Mouse (Mus musculus): ENCODE measurements around the gene Agap1. TPM values are rescaled to one million over a fixed set of nuclear protein-coding genes. Genes with fewer than 3 reads are reported as not detected.
"Not testable (repeated sequence)": the region's sequence is repeated elsewhere in the genome, so short reads cannot be mapped to it uniquely, and the experiment has no call there.

The Agap1 gene
- total and polyA plus RNA-seq, 2 experiments from 2014 or later = 40.1 to 108 TPM

GRCm38 (mm10) chr1:89501346-89501745, 46.7 kb downstream of the Agap1 start:
- Histone ChIP-seq H3K4me3 (ENCODE audit: low read depth, low read length) (no peak overlapping the region), H3K4me2 (ENCODE audit: low read depth) (no peak overlapping the region), H3K9ac (no peak overlapping the region), H3K36me3 (ENCODE audit: insufficient read depth) (no peaks in the 10 kb centered on the region), H3K9me3 (ENCODE audit: low read length) (no peaks in the 10 kb centered on the region), H3K27me3 (ENCODE audit: insufficient read depth, low read length) (no peaks in the 10 kb centered on the region), H3K27ac (ENCODE audit: low read depth, low read length) (no peak overlapping the region), H3K4me1 (ENCODE audit: insufficient read depth) (no peaks in the 10 kb centered on the region)
- TF ChIP-seq CTCF (IDR thresholded peaks at IDR 0.05; ENCODE audit: low read depth) = no peak
- DNase-seq (no peak), ATAC-seq (no peak)
- WGBS = 82% methylated on average over 4 of the region's 4 CpGs

- not testable (repeated sequence) for H3K36me3 ChIP-seq (ENCODE audit: insufficient read depth); H3K27ac ChIP-seq (ENCODE audit: low read depth, low read length); DNase-seq; H3K4me3 ChIP-seq (ENCODE audit: low read depth, low read length); H3K9ac ChIP-seq; H3K27me3 ChIP-seq (ENCODE audit: insufficient read depth, low read length); H3K4me2 ChIP-seq (ENCODE audit: low read depth); ATAC-seq; H3K9me3 ChIP-seq (ENCODE audit: low read length); H3K4me1 ChIP-seq (ENCODE audit: insufficient read depth)
Measured at GRCm38 (mm10) chr1:89501891-89502290, 47.3 kb downstream of the Agap1 start.

GRCm38 (mm10) chr1:89509196-89509595, 54.6 kb downstream of the Agap1 start:
- 62% methylated on average over 2 of the region's 2 CpGs for WGBS
- Histone ChIP-seq H3K4me2 (ENCODE audit: low read depth) (no peak overlapping the region), H3K4me1 (ENCODE audit: insufficient read depth) (peaks cover 5% of the 10 kb centered on the region; the same call in 1 of the 2 replicates), H3K27me3 (ENCODE audit: insufficient read depth, low read length) (no peaks in the 10 kb centered on the region), H3K4me3 (ENCODE audit: low read depth, low read length) (no peak overlapping the region), H3K9me3 (ENCODE audit: low read length) (no peaks in the 10 kb centered on the region), H3K9ac (no peak overlapping the region), H3K36me3 (ENCODE audit: insufficient read depth) (no peaks in the 10 kb centered on the region), H3K27ac (ENCODE audit: low read depth, low read length) (no peak overlapping the region)
- no peak for DNase-seq
- TF ChIP-seq CTCF (IDR thresholded peaks at IDR 0.05; ENCODE audit: low read depth) = no peak
- ATAC-seq = no peak

GRCm38 (mm10) chr1:89509763-89510340, 55.2 kb downstream of the Agap1 start:
- 32% methylated on average over 8 of the region's 8 CpGs for WGBS
- H3K4me3 ChIP-seq (ENCODE audit: low read depth, low read length) = no peak overlapping the region
- no peak overlapping the region for H3K4me2 ChIP-seq (ENCODE audit: low read depth)
- H3K27ac ChIP-seq (ENCODE audit: low read depth, low read length) = no peak overlapping the region
- ATAC-seq = peak; percentile 52; the same call in 1 of the 2 replicates
- H3K9ac ChIP-seq = no peak overlapping the region
- H3K27me3 ChIP-seq (ENCODE audit: insufficient read depth, low read length) = no peaks in the 10 kb centered on the region
- H3K9me3 ChIP-seq (ENCODE audit: low read length) = no peaks in the 10 kb centered on the region
- no peak for DNase-seq
- TF ChIP-seq CTCF (IDR thresholded peaks at IDR 0.05; ENCODE audit: low read depth) = no peak
- peaks cover 5% of the 10 kb centered on the region; the same call in 1 of the 2 replicates for H3K4me1 ChIP-seq (ENCODE audit: insufficient read depth)
- no peaks in the 10 kb centered on the region for H3K36me3 ChIP-seq (ENCODE audit: insufficient read depth)

- WGBS = 11% methylated on average over 8 of the region's 8 CpGs
- no peak overlapping the region for H3K27ac ChIP-seq (ENCODE audit: low read depth, low read length)
- peak; percentile 85 for ATAC-seq
Measured at GRCm38 (mm10) chr1:89510731-89511130, 56.1 kb downstream of the Agap1 start.

GRCm38 (mm10) chr1:89513616-89514283, 59.1 kb downstream of the Agap1 start:
- DNase-seq (no peak), ATAC-seq (no peak)
- 86% methylated on average over 8 of the region's 8 CpGs for WGBS
- Histone ChIP-seq H3K27ac (ENCODE audit: low read depth, low read length) (no peak overlapping the region), H3K9ac (no peak overlapping the region), H3K4me3 (ENCODE audit: low read depth, low read length) (no peak overlapping the region), H3K27me3 (ENCODE audit: insufficient read depth, low read length) (peaks cover 6% of the 10 kb centered on the region; the same call in 1 of the 2 replicates), H3K9me3 (ENCODE audit: low read length) (no peaks in the 10 kb centered on the region), H3K36me3 (ENCODE audit: insufficient read depth) (no peaks in the 10 kb centered on the region), H3K4me2 (ENCODE audit: low read depth) (no peak overlapping the region), H3K4me1 (ENCODE audit: insufficient read depth) (peaks cover 10% of the 10 kb centered on the region; the same call in 1 of the 2 replicates)
- TF ChIP-seq CTCF (IDR thresholded peaks at IDR 0.05; ENCODE audit: low read depth) = no peak

More at GRCm38 (mm10) chr1:89510731-89511130, 56.1 kb downstream of the Agap1 start:
- no peaks in the 10 kb centered on the region for H3K9me3 ChIP-seq (ENCODE audit: low read length)
- H3K4me1 ChIP-seq (ENCODE audit: insufficient read depth) = peaks cover 5% of the 10 kb centered on the region; the same call in 1 of the 2 replicates
- DNase-seq = no peak
- H3K9ac ChIP-seq = no peak overlapping the region
- H3K27me3 ChIP-seq (ENCODE audit: insufficient read depth, low read length) = no peaks in the 10 kb centered on the region
- TF ChIP-seq CTCF (IDR thresholded peaks at IDR 0.05; ENCODE audit: low read depth) = no peak
- H3K4me2 ChIP-seq (ENCODE audit: low read depth) = no peak overlapping the region
- no peaks in the 10 kb centered on the region for H3K36me3 ChIP-seq (ENCODE audit: insufficient read depth)
- H3K4me3 ChIP-seq (ENCODE audit: low read depth, low read length) = no peak overlapping the region

GRCm38 (mm10) chr1:89515808-89516560, 61.4 kb downstream of the Agap1 start:
- Histone ChIP-seq H3K4me3 (ENCODE audit: low read depth, low read length) (no peak overlapping the region), H3K4me1 (ENCODE audit: insufficient read depth) (0 out of 2 replicates have a peak, but pooled peaks cover 10% of the 10 kb centered on the region), H3K4me2 (ENCODE audit: low read depth) (no peak overlapping the region), H3K27ac (ENCODE audit: low read depth, low read length) (no peak overlapping the region), H3K27me3 (ENCODE audit: insufficient read depth, low read length) (peaks cover 10% of the 10 kb centered on the region), H3K36me3 (ENCODE audit: insufficient read depth) (no peaks in the 10 kb centered on the region), H3K9me3 (ENCODE audit: low read length) (no peaks in the 10 kb centered on the region), H3K9ac (no peak overlapping the region)
- no peak for ATAC-seq
- no peak for TF ChIP-seq CTCF (IDR thresholded peaks at IDR 0.05; ENCODE audit: low read depth)
- WGBS = 64% methylated on average over 11 of the region's 11 CpGs
- no peak for DNase-seq

Measured in forebrain, postnatal 0 days (tissue).